Mouse (Mus musculus) cerebellum, adult 2 months (tissue): Measurements from ENCODE around the gene 1700025G04Rik. TPM values are rescaled to one million over a fixed set of nuclear protein-coding genes. Genes with fewer than 3 reads are reported as not detected.
A peak's percentile ranks its signal among the peaks of the same experiment; 100 is the strongest.

Experiments
- DNase-seq, 2 experiments: peaks; one replicate each; pipeline ENCODE4 v3.0.0; 2021
- H3K27ac ChIP-seq: fragments of 200-500 bp; 2 replicates; pipeline ENCODE4 v1.5.1; 2012; ENCODE audit warnings: low read length, control low read depth, inconsistent platforms; ENCODE audit not compliant: insufficient read depth
- H3K27me3 ChIP-seq: fragments of 200-500 bp; 2 replicates; pipeline ENCODE4 v1.6.1; 2012; ENCODE audit warnings: inconsistent platforms, mild to moderate bottlenecking, low read length, moderate library complexity; ENCODE audit not compliant: control insufficient read depth, insufficient read depth
- H3K4me1 ChIP-seq: fragments of 200-500 bp; 2 replicates; pipeline ENCODE4 v1.6.1; 2011; ENCODE audit warnings: low read length; ENCODE audit not compliant: control insufficient read depth, insufficient read depth
- H3K4me3 ChIP-seq: fragments of 200-500 bp; replicated peaks from 2 replicates; pipeline ENCODE3; 2011; ENCODE audit warnings: mild to moderate bottlenecking, low read depth, low read length, control low read depth; ENCODE audit not compliant: insufficient read depth
- CTCF ChIP-seq: fragments of 200-500 bp; IDR thresholded peaks from 2 replicates; pipeline ENCODE4 v1.5.1; 2011; ENCODE audit warnings: low read depth, mild to moderate bottlenecking, control low read depth, low read length, moderate library complexity, borderline replicate concordance; ENCODE audit not compliant: insufficient read depth
- POLR2A ChIP-seq: fragments of 200-500 bp; IDR thresholded peaks from 2 replicates; pipeline ENCODE4 v1.6.1; 2011; ENCODE audit warnings: low read length, control low read depth, borderline replicate concordance; ENCODE audit not compliant: insufficient read depth
- whole genome bisulfite sequencing: fragments of 180-500 bp; shearing (Covaris S2); methylation state at CpG from one replicate; pipeline ENCODE4 v1.1.7; 2018; 5-methylcytosine and 5-hydroxymethylcytosine counted together
- polyA plus RNA-seq: library from polyadenylated mRNA; depleted of rRNA; stranded (reverse); fragments of >200 nt; gene quantifications from 2 replicates; pipeline ENCODE4 v1.2.3, GENCODE M21; 2012

Gene 1700025G04Rik
- polyA plus RNA-seq, 1 experiment: 27.9 TPM

DNA sequence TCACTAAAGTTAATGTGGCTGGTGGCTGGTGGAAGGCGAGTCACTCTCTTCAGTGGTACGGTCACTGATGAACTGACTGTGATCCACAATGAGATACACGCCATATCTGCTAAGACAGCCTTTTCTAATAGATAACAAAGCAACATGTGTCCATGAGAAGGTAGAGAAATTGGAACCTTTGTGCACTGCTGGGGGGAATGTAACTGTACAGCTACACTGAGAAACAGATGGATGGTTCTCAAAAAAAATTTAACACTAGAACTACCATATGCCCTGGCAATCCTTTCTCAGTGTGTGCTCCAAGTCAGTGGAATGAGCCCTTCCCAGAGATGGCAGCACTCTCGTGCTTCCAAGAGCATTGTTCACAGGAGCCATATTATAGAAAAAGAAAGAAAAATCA lies 63.2 kb downstream of the 1700025G04Rik start:
- Histone ChIP-seq H3K27me3 (no peaks in the 10 kb centered on the region), H3K4me1 (peaks cover 14% of the 10 kb centered on the region), H3K27ac (peak overlapping the region; percentile 29; the same call in 1 of the 2 replicates), H3K4me3 (no peak overlapping the region)
- 29% methylated on average over 4 of the region's 4 CpGs for WGBS
- TF ChIP-seq CTCF (no peak), POLR2A (no peak)
- DNase-seq: peak; percentile 55 to 87

DNA sequence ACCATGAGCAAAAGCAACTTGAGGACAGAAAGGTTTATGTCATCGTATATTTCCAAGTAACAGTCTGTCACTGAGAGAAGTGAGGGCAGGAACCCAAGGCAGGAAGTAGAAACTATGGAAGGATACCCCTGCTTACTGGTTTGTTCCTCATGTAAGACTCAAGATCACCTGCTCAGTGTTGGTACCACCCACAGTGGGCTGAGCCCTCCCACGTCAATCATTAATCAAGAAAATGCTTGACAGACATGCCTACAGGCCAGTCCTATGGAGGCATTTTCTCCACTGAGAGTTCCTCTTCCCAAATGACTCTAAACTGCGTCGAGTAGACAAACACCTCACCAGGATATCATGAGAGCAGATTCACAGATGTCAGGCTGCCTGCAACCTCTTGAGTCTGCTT lies 64.6 kb downstream of the 1700025G04Rik start:
- no peak for DNase-seq
- H3K27ac ChIP-seq: peak overlapping the region; percentile 15
- H3K27me3 ChIP-seq: no peaks in the 10 kb centered on the region
- WGBS: 53% methylated on average over 4 of the region's 4 CpGs
- no peak for TF ChIP-seq CTCF
- no peak overlapping the region for H3K4me3 ChIP-seq
- peaks cover 16% of the 10 kb centered on the region for H3K4me1 ChIP-seq

DNA sequence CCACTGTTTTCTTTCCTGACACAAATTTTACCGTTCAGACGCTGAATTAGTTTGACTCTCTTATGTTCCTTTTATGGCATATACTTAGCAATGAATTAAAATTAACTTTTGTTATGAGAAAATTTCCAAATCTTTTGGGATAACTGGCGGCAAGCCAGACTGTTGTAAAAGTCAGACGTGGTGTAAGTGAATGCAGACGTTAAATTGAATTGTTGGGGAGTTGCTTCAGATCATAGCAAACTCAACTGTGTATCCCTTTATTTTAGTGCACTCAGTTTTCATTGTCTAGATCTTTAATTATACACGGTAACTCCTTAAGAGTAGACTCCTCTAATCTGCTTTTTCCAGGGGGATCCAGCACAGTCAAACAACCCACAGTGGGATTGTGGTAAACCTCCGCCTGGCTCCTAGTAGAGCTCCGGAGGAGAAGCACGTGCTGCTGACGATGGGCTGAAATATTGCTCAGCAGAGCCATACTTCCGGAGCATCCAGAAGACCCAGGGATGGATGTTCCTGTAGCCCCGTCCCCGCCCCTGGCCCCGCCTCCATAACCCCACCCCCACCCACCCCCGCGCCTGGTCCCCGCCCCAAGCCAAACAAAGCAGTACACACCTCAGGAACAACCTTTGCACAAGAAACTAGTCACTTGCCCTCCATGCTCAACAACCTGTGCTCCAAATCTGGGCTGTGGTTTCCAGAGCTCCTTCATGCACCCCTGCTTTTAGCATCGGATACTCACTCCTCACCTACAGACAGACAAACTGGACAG lies 65.7 kb downstream of the 1700025G04Rik start:
- Histone ChIP-seq H3K27me3 (no peaks in the 10 kb centered on the region), H3K4me1 (peaks cover 18% of the 10 kb centered on the region), H3K27ac (no peak overlapping the region), H3K4me3 (no peak overlapping the region)
- 86% methylated on average over 18 of the region's 18 CpGs for WGBS
- no peak for TF ChIP-seq POLR2A
- no peak for TF ChIP-seq CTCF
- no peak for DNase-seq

DNA sequence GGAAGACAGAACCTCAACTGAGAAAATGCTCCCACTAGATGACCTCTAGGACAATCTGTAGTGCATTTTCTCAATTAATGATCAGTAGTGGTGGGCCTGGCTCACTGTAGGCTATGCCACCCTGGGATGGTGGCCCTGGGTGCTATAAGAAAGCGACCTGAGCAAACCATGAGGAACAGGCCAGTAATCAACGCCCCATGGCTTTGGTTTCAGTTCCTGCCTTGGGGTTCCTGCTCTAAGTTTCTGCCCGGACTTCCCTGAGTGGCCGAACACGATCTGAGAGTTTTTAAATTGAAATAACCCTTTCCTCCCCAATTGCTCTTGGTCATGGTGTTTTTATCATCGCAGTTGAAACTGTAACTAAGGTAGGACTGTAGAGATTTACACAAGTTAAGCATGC lies 69.1 kb downstream of the 1700025G04Rik start:
- Histone ChIP-seq H3K27ac (no peak overlapping the region), H3K27me3 (no peaks in the 10 kb centered on the region), H3K4me3 (no peak overlapping the region), H3K4me1 (peaks cover 29% of the 10 kb centered on the region)
- WGBS: 97% methylated on average over 6 of the region's 6 CpGs
- TF ChIP-seq CTCF: no peak
- TF ChIP-seq POLR2A: no peak
- no peak for DNase-seq

DNA sequence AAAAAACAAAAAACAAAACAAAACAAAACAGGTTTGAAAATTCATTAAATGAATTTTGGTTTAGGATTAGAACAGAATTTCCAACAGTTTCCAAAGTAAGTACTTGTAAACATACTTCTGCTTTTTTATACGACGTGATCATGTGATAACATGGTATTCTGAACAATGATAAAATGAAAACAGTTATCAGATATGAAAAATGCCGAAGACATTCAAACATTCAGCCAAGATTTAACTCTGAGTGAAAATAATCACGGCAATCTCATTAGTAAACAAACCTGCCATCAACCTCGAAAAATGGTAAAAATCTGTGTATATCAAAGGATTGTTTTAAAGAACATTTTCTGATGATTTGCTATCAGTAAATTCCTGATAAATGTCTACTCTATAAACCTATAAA lies 69.9 kb downstream of the 1700025G04Rik start:
- H3K27me3 ChIP-seq: no peaks in the 10 kb centered on the region
- H3K27ac ChIP-seq: no peak overlapping the region
- peaks cover 26% of the 10 kb centered on the region for H3K4me1 ChIP-seq
- no peak for TF ChIP-seq CTCF
- TF ChIP-seq POLR2A: no peak
- no peak for DNase-seq
- 97% methylated on average over 5 of the region's 5 CpGs for WGBS
- no peak overlapping the region for H3K4me3 ChIP-seq

DNA sequence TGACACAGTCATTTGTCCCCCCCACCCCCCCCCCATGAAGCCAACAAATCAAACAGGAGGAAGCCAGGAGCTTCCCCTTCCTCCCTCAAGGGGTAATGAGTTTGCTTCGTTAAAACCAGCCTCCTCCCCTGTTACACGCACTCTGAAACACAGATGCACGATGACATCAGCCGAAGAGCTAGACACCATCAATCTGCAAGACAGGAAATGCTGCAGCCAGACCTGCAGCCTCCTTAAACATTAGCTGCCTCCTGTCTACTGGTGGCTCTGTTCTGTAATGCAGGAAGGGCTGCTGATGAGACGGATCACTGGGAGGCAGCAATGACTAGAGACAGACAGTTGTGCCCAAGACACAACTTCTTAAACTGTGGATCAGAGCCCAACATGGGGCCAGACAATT lies 70.7 kb downstream of the 1700025G04Rik start:
- H3K27ac ChIP-seq: no peak overlapping the region
- H3K4me1 ChIP-seq: peaks cover 24% of the 10 kb centered on the region
- no peak for TF ChIP-seq POLR2A
- no peak for TF ChIP-seq CTCF
- 42% methylated on average over 5 of the region's 5 CpGs for WGBS
- no peaks in the 10 kb centered on the region for H3K27me3 ChIP-seq
- no peak overlapping the region for H3K4me3 ChIP-seq
- no peak for DNase-seq

DNA sequence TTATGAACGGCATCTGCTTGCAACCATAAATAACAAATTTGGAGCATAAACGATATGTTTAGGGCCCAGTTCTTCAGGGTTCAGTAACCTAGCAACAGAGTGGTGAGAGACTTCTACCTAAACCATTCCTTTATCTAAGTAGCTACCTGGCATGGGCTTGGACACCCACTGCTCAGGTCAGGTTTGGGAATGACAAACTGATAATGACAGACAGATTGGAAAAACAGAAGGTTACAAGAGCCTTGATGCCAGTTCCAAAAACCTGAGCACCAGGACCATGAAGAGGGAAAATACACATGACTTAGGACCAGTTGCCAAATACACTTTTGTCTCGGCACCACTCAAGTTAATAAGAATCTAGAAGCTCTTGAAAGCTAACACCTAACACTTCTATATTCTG lies 71.6 kb downstream of the 1700025G04Rik start:
- Histone ChIP-seq H3K27ac (no peak overlapping the region), H3K27me3 (no peaks in the 10 kb centered on the region), H3K4me3 (no peak overlapping the region), H3K4me1 (peaks cover 24% of the 10 kb centered on the region)
- 6% methylated on average over 3 of the region's 3 CpGs for WGBS
- peak; percentile 51 to 73 for DNase-seq
- TF ChIP-seq POLR2A (no peak), CTCF (no peak)

DNA sequence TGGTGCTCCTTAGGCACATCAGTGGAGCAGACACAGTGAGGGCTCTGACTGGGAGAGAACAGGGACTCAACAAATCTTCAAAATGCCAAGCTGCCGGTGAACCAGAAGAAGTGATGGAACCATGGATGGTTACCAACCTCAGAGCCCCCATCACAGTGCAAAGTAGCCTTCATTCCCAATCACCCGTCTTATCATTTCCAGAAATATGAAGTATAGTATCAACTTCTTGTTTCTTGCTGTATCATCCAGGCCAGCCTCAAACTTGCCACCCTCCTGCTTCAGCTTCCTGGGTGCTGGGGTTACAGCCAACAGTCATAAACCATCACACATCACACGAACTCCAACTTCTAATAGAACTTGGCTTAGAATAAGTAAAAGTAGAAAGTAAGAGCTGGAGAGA lies 73.3 kb downstream of the 1700025G04Rik start:
- DNase-seq: no peak
- Histone ChIP-seq H3K4me1 (peaks cover 24% of the 10 kb centered on the region), H3K27ac (no peak overlapping the region), H3K27me3 (no peaks in the 10 kb centered on the region), H3K4me3 (no peak overlapping the region)
- 91% methylated on average over 3 of the region's 3 CpGs for WGBS
- TF ChIP-seq CTCF (no peak), POLR2A (no peak)
